Mouse (Mus musculus): ENCODE measurements at regions not wholly inside any gene's neighbourhood (a gene's known extent, or its start where the extent isn't known, plus 50 kb on each side); places are given as distances from the start of the nearest gene placed in this dataset.
A peak's percentile ranks its signal among the peaks of the same experiment; 100 is the strongest.

DNA sequence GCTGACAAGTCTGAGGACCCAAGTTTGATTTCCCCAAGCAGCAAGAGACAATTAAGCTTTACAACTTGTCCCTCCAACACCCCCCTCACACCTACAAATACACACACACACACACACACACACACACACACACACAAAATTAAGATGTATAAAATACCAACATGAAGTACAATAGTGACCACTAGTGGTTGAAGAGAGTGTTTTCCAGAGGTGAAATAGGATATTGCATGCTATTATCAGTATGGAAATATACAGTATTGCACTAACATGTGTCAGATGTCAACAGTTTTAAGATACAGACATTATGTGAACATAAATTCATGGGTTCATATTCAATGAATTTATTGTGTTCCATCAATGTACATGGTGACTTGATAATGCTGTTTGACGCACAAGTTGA, 685.7 kb upstream of the Cdh6 start:
- Histone ChIP-seq H3K27ac (ENCODE audit: control insufficient read depth, low read depth, low read length) (no peak overlapping the region), H3K27me3 (ENCODE audit: control insufficient read depth in 1 of 2, insufficient read depth in 2 of 2, low read length in 2 of 2) (no peaks in the 10 kb centered on the region; a peak in 1 of 4 replicates), H3K9ac (ENCODE audit: control insufficient read depth, low read depth, low read length, poor library complexity, severe bottlenecking) (no peak overlapping the region), H3K36me3 (ENCODE audit: control insufficient read depth in 1 of 2, insufficient read depth in 2 of 2, low read length in 2 of 2) (no peaks in the 10 kb centered on the region), H3K4me1 (ENCODE audit: control insufficient read depth in 1 of 2, insufficient read depth in 2 of 2, low read length in 2 of 2) (no peaks in the 10 kb centered on the region), H3K9me3 (replicated peaks; ENCODE audit: insufficient read depth, low read length) (no peaks in the 10 kb centered on the region), H3K4me3 (ENCODE audit: control insufficient read depth in 1 of 2, insufficient read depth in 1 of 2, low read depth in 2 of 2, low read length in 2 of 2) (no peak overlapping the region), H3K79me2 (ENCODE audit: control insufficient read depth, insufficient read depth, low read length, poor library complexity) (no peaks in the 10 kb centered on the region)
- TF ChIP-seq ZC3H11A (IDR thresholded peaks at IDR 0.05; ENCODE audit: low read depth, low read length) (peak; percentile 60), GATA1 (IDR thresholded peaks at IDR 0.05; ENCODE audit: low read depth, low read length) (no peak), RAD21 (IDR thresholded peaks at IDR 0.05; ENCODE audit: low read depth, low read length) (peak; percentile 64), SMC3 (IDR thresholded peaks at IDR 0.05; ENCODE audit: low read depth, low read length) (peak; percentile 72), TAL1 (IDR thresholded peaks at IDR 0.05; ENCODE audit: low read length) (no peak), CTCF (IDR thresholded peaks at IDR 0.05 in 2 of 3, conservative IDR thresholded peaks at IDR 0.05 in 1 of 3; ENCODE audit: control insufficient read depth in 1 of 3, insufficient read depth in 1 of 3, low read depth in 2 of 3, low read length in 3 of 3, poor library complexity in 1 of 3, severe bottlenecking in 1 of 3) (peak in 2 of 3 experiments; percentile 14 to 68; a peak in 3 of 6 replicates)
- DNase-seq (ENCODE audit: low read depth, low spot score): peak; percentile 30

DNA sequence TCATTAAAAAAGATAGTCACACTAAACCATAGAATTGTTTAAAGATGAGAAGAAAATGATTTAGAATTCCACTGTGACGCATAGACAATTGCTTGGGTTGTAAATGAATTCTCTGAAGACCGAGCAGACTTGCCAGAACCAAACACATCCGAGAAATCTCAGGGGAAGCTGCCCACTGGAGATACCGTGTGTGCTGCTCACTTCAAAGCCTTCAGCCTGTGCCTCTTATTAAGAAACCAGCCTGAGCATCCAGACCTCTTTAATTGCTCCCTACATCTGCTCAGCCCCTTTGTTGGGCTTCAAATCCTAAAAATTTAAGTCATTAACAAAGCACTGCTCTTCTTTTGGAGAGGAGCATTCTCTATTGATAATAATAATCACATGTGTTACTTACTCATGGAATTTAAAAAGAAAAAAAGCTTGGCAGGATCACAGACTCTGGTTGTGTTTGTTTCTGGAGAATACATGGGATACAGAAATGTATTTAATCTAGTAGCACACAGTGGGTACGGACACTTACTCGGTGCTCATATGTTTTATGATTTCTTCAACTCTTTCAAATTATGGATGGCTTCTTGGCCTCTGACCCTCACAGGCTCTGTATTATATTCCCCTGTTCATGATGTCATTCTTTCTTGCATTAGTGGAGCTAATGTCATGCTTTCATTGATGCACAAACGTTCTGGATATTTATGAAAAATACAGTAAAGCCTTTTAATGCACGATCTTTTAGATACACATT, 680.8 kb upstream of the Cdh6 start:
- Histone ChIP-seq H3K4me1 (ENCODE audit: control insufficient read depth in 1 of 2, insufficient read depth in 2 of 2, low read length in 2 of 2) (no peaks in the 10 kb centered on the region), H3K9me3 (replicated peaks; ENCODE audit: insufficient read depth, low read length) (no peaks in the 10 kb centered on the region), H3K4me3 (ENCODE audit: control insufficient read depth in 1 of 2, insufficient read depth in 1 of 2, low read depth in 2 of 2, low read length in 2 of 2) (no peak overlapping the region), H3K27ac (ENCODE audit: control insufficient read depth, low read depth, low read length) (no peak overlapping the region), H3K36me3 (ENCODE audit: control insufficient read depth in 1 of 2, insufficient read depth in 2 of 2, low read length in 2 of 2) (no peaks in the 10 kb centered on the region), H3K27me3 (ENCODE audit: control insufficient read depth in 1 of 2, insufficient read depth in 2 of 2, low read length in 2 of 2) (no peaks in the 10 kb centered on the region), H3K9ac (ENCODE audit: control insufficient read depth, low read depth, low read length, poor library complexity, severe bottlenecking) (no peak overlapping the region), H3K79me2 (ENCODE audit: control insufficient read depth, insufficient read depth, low read length, poor library complexity) (no peaks in the 10 kb centered on the region)
- DNase-seq (ENCODE audit: low read depth, low spot score): no peak
- no peak for TF ChIP-seq POLR2AphosphoS2 (IDR thresholded peaks at IDR 0.05; ENCODE audit: low read length)
- no peak for TF ChIP-seq USF1 (IDR thresholded peaks at IDR 0.05; ENCODE audit: low read depth, low read length)

Measured in MEL (cell line).